Mouse (Mus musculus) liver, embryonic 16.5 days (tissue): ENCODE data around the gene Atxn10. TPM values are rescaled to one million over a fixed set of nuclear protein-coding genes. Genes with fewer than 3 reads are reported as not detected.

ENCODE experiments used
- ATAC-seq: fragments of 200-750 bp; cut with Nextera tagmentation; 2 replicates; pipeline ENCODE4 v1.8.0; 2017; ENCODE audit warnings: low read depth, mild to moderate bottlenecking, moderate number of reproducible peaks, moderate library complexity
- H3K27ac ChIP-seq: fragments of 300-500 bp; sonication (generic); 2 replicates; pipeline ENCODE4 v1.5.1; 2014; ENCODE audit warnings: mild to moderate bottlenecking, low read length
- H3K27me3 ChIP-seq: fragments of 300-500 bp; sonication (generic); 2 replicates; pipeline ENCODE4 v1.6.1; 2014; ENCODE audit warnings: low read depth, low read length, mixed read lengths; ENCODE audit not compliant: control insufficient read depth, insufficient read depth
- H3K36me3 ChIP-seq: fragments of 300-500 bp; sonication (generic); 2 replicates; pipeline ENCODE4 v1.6.1; 2014; ENCODE audit warnings: mild to moderate bottlenecking; ENCODE audit not compliant: control insufficient read depth, insufficient read depth
- H3K4me1 ChIP-seq: fragments of 300-500 bp; sonication (generic); 2 replicates; pipeline ENCODE4 v1.6.1; 2014; ENCODE audit warnings: low read depth, low read length, mixed read lengths; ENCODE audit not compliant: control insufficient read depth
- H3K4me2 ChIP-seq: fragments of 300-500 bp; sonication (generic); 2 replicates; pipeline ENCODE4 v1.6.1; 2014; ENCODE audit warnings: low read depth, low read length, mixed read lengths
- H3K4me3 ChIP-seq: fragments of 300-500 bp; sonication (generic); 2 replicates; pipeline ENCODE4 v1.5.1; 2014; ENCODE audit warnings: low read depth, mild to moderate bottlenecking, low read length
- H3K9ac ChIP-seq: fragments of 300-500 bp; sonication (generic); 2 replicates; pipeline ENCODE4 v1.6.1; 2014; ENCODE audit warnings: low read depth, low read length
- H3K9me3 ChIP-seq: fragments of 300-500 bp; sonication (generic); replicated peaks from 2 replicates; pipeline ENCODE4 v1.6.1; 2016; ENCODE audit warnings: low read length; ENCODE audit not compliant: control insufficient read depth
- WGBS: fragments of 180-500 bp; shearing (Covaris S2); extraction: QIAGEN DNeasy Blood & Tissue Kit; methylation state at CpG from one replicate; pipeline ENCODE4 v1.1.7; 2014; ENCODE audit not compliant: insufficient replicate concordance; 5-methylcytosine and 5-hydroxymethylcytosine counted together
- polyA plus RNA-seq: library from polyadenylated mRNA; unstranded; fragments of >200 nt; fragmentation: Nextera tagmentation; extraction: Ambion mirVana; gene quantifications from 2 replicates; pipeline ENCODE4 v1.2.1, GENCODE M21; 2015

The Atxn10 gene
- polyA plus RNA-seq, 1 experiment from 2014 or later, result 93.1 TPM

DNA sequence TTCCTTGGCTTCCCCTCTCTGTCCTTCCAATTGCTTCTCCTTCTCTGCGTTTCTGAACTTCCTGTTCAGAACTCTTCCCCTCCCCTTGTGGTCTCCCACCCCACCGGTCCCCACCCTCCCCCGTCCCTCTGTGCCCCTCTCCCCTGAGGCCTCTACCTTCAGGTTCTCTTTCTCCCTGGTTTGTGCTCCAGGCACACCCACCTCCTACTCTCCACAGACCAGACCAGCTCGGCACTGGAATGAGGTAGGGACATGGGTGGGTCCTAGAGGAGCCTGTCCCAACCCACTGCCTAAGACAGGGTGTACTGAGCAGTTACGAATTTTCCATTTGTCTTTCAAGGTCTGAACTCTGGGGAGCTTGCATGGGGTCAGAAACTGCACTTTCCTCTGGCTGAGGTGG is 143.9 kb downstream of the Atxn10 start:
- Histone ChIP-seq H3K27ac (no peak overlapping the region), H3K4me3 (no peak overlapping the region), H3K9ac (no peak overlapping the region), H3K36me3 (no peaks in the 10 kb centered on the region), H3K9me3 (no peaks in the 10 kb centered on the region), H3K27me3 (no peaks in the 10 kb centered on the region), H3K4me1 (no peaks in the 10 kb centered on the region), H3K4me2 (no peak overlapping the region)
- WGBS, result 12% methylated on average over 5 of the region's 5 CpGs
- ATAC-seq, result no peak

DNA sequence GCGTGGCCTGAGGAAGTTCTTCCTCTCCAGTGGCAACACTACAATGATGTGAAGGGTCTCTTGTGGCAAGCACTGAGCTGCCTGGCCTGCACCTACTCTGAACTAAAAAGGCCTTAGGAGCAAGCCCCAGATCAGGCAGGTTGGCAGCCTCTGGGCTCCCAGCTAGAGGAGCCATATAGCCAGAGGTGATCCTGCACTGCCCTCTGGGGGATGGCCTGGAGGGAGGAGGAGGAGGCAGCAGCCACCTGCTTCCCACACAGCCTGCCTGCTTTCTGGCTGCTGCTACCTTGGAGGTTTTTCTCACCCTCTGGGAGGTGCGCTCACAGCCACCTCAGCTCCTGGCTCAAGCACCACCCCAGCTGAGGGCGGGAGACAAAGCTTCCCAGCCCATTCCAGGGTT is 144.6 kb downstream of the Atxn10 start:
- no peaks in the 10 kb centered on the region for H3K9me3 ChIP-seq
- no peak overlapping the region for H3K27ac ChIP-seq
- WGBS, result 44% methylated on average over 3 of the region's 3 CpGs
- H3K9ac ChIP-seq, result no peak overlapping the region
- H3K27me3 ChIP-seq, result no peaks in the 10 kb centered on the region
- ATAC-seq, result no peak
- H3K4me2 ChIP-seq, result no peak overlapping the region
- no peaks in the 10 kb centered on the region for H3K36me3 ChIP-seq
- no peaks in the 10 kb centered on the region for H3K4me1 ChIP-seq
- no peak overlapping the region for H3K4me3 ChIP-seq

DNA sequence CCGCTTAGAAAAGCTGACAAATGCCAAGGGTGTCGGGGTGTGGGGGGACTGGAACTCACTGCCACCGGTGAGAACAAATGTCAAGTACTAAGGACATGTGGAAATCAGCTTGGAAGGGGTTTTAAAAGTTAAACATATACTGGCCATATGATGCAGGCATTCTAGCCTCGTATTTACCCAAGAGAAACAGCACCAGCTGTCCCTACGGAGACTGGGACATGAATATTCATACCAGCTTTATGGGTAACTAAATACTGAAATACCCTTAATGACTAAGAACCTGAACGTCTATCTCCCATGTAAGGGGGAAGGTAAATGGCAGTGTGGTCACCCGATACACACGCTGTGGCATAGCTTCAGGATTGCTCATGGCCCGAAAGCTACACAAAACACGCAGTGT is 152.9 kb downstream of the Atxn10 start:
- no peak overlapping the region for H3K9ac ChIP-seq
- no peaks in the 10 kb centered on the region for H3K36me3 ChIP-seq
- H3K4me3 ChIP-seq, result no peak overlapping the region
- no peaks in the 10 kb centered on the region for H3K27me3 ChIP-seq
- H3K4me1 ChIP-seq, result no peaks in the 10 kb centered on the region
- no peak for ATAC-seq
- no peaks in the 10 kb centered on the region for H3K9me3 ChIP-seq
- 66% methylated on average over 10 of the region's 10 CpGs for WGBS
- H3K27ac ChIP-seq, result no peak overlapping the region
- H3K4me2 ChIP-seq, result no peak overlapping the region

DNA sequence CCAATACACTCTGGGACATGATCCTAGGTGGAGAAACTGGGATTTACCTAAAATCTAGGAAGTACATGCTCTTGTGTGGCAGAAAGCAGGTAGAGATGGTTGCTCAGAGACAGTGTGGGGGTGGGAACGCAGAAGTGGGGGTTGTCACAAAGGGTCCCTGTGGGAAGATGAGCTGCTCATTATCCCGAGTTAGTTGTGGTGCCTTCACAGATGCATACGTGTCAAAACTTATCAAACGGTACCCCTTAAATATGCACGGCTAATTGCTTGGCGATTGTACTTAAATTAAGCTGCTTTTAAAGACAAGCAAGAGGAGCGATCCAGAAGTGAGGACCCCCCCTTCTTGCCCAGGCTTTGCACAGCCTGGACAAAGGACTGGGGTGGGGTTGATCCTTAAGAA is 153.7 kb downstream of the Atxn10 start:
- WGBS, result 67% methylated on average over 7 of the region's 7 CpGs
- no peak for ATAC-seq
- H3K4me1 ChIP-seq, result no peaks in the 10 kb centered on the region
- H3K9me3 ChIP-seq, result no peaks in the 10 kb centered on the region
- no peak overlapping the region for H3K4me2 ChIP-seq
- H3K27me3 ChIP-seq, result no peaks in the 10 kb centered on the region
- H3K27ac ChIP-seq, result no peak overlapping the region
- no peak overlapping the region for H3K9ac ChIP-seq
- no peaks in the 10 kb centered on the region for H3K36me3 ChIP-seq
- no peak overlapping the region for H3K4me3 ChIP-seq

DNA sequence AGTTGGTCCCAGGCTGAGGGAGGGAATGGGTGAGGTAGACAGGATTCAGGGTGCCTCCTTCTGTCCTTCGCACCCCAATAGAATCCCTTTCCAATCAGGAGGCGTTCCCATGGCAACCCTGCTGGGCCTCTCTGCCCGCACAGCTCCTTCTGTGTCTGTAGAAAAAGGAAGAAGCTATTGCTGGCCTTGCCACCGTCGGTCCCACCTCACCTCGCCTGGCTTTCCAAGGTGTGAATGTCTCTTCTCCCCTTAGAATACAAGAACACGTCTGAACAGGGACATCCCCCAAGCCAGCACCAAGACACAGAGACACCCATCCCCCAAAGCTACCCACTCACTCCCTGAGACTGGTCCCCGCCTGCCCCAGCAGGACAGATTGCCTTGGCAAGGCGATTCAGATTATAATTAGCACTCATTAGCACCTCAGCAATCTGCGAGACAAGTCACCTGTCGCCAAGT is 158.1 kb downstream of the Atxn10 start:
- no peaks in the 10 kb centered on the region for H3K4me1 ChIP-seq
- no peak overlapping the region for H3K4me2 ChIP-seq
- no peaks in the 10 kb centered on the region for H3K9me3 ChIP-seq
- H3K27ac ChIP-seq, result no peak overlapping the region
- H3K4me3 ChIP-seq, result no peak overlapping the region
- no peaks in the 10 kb centered on the region for H3K27me3 ChIP-seq
- H3K36me3 ChIP-seq, result no peaks in the 10 kb centered on the region
- ATAC-seq, result no peak
- 8% methylated on average over 11 of the region's 11 CpGs for WGBS
- no peak overlapping the region for H3K9ac ChIP-seq

DNA sequence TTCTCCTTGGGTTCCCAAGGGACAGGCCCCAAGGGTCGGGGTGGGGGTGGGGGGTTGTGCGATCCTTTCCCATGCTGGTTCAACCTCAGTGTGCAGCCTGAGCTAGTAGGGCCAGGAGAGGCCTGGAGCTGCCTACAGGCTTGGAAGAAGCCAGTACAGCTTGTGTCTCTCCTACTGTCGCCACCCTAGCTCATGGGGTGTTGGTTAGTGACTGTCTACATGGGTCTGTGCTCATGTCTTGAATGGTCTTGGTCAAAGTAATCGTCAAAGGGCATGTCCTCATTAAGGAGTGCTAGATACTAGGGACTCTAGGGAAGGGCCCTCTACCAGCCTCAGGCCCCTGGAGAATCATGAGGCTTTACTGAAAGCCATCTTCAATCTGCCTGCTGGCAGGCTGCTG is 161.5 kb downstream of the Atxn10 start:
- no peaks in the 10 kb centered on the region for H3K36me3 ChIP-seq

DNA sequence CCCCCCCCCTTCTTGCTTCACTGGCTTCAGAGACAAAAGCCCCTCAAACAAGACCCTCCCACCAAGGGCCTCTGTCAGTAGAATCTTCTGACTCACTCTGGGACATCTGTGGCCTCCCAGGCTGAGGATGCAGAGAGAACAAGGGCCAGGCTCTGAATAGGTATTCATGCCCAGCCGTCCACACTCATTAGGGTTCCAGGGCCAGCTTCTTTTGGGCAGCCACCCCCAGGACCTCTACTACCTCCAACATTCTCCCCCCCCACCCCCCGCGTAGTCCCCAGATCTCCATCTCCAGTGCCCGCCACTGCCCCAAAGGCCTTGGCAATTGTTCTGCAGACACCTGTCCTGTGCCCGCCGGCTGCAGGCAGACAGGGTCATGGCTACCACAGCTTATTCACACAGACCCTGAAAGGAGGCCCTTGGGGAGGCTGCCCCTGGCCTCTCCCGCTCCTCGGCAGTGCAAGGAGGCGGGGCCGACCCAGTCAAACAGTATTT is 162.0 kb downstream of the Atxn10 start:
- Histone ChIP-seq H3K4me1 (no peaks in the 10 kb centered on the region), H3K36me3 (no peaks in the 10 kb centered on the region), H3K9me3 (no peaks in the 10 kb centered on the region), H3K4me2 (no peak overlapping the region), H3K27me3 (no peaks in the 10 kb centered on the region), H3K9ac (no peak overlapping the region), H3K27ac (no peak overlapping the region), H3K4me3 (no peak overlapping the region)
- ATAC-seq, result no peak
- WGBS, result 58% methylated on average over 10 of the region's 10 CpGs

More for the DNA sequence above, 161.5 kb downstream of the Atxn10 start:
- no peaks in the 10 kb centered on the region for H3K27me3 ChIP-seq
- no peaks in the 10 kb centered on the region for H3K4me1 ChIP-seq
- H3K27ac ChIP-seq, result no peak overlapping the region
- no peak overlapping the region for H3K4me2 ChIP-seq
- no peaks in the 10 kb centered on the region for H3K9me3 ChIP-seq
- H3K4me3 ChIP-seq, result no peak overlapping the region
- H3K9ac ChIP-seq, result no peak overlapping the region
- 63% methylated on average over 4 of the region's 4 CpGs for WGBS
- ATAC-seq, result no peak

DNA sequence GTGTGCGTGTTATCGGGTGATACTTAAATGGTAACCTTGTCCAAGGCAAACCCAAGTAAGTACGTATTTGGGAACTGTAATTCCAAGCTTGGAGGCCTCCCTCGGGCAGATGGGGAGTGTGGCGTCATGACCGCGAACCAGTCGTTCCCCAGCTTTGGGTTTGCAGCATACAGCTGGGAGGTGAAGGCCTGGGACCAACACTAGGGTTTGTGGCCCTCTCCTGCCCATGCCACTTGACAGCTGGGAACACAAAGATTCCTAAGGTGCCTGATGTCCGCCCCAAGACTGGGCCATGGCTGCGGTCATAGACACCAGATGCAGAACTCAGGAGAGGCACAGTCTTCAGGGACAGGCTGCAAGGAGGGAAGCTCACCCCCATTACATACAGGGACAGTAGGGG is 164.2 kb downstream of the Atxn10 start:
- Histone ChIP-seq H3K9ac (no peak overlapping the region), H3K27me3 (no peaks in the 10 kb centered on the region), H3K27ac (no peak overlapping the region), H3K4me1 (no peaks in the 10 kb centered on the region), H3K9me3 (no peaks in the 10 kb centered on the region), H3K36me3 (no peaks in the 10 kb centered on the region), H3K4me2 (no peak overlapping the region), H3K4me3 (no peak overlapping the region)
- WGBS, result 69% methylated on average over 10 of the region's 10 CpGs
- ATAC-seq, result no peak

DNA sequence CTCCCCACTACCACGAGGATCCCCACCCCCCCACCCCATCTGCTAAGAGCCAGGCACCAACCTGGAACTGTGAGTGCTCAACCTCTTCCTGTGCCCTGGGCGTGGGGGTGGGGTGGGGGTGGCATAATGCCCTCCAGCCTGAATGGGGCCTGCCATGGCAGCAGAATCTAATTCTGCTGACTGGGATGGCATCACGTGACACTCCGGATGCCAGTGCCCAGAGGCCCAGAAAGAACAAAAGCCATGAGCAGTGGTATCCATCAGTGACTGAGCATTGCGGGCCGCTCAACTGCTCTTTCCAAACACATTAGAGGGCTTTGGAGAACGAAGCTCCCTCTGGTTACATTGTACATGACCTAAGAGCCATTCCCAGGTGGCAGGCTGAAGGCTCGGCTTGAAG is 167.1 kb downstream of the Atxn10 start, which contains the start of gene 7530416G11Rik:
7530416G11Rik (minus strand) TSS at position 101 of the 400 bp plus-strand sequence.
- Histone ChIP-seq H3K4me3 (no peak within 1 kb of the TSS), H3K27me3 (no peaks in the 10 kb centered on the region), H3K4me2 (no peak within 1 kb of the TSS), H3K9ac (no peak within 1 kb of the TSS), H3K9me3 (no peaks in the 10 kb centered on the region), H3K4me1 (no peaks in the 10 kb centered on the region), H3K36me3 (no peaks in the 10 kb centered on the region), H3K27ac (no peak within 1 kb of the TSS)
- 66% methylated on average over 8 of the region's 8 CpGs for WGBS
- no peak for ATAC-seq
